Mouse (Mus musculus) lung, embryonic 14.5 days (tissue): ENCODE results near the gene Zfp30. TPM values are rescaled to one million over a fixed set of nuclear protein-coding genes. Genes with fewer than 3 reads are reported as not detected.
A peak's percentile ranks its signal among the peaks of the same experiment; 100 is the strongest.

Experiments used
- ATAC-seq: fragments of 200-750 bp; cut with Nextera tagmentation; 2 replicates; pipeline ENCODE4 v1.8.0; 2017; ENCODE audit warnings: mild to moderate bottlenecking, moderate TSS enrichment, moderate library complexity; ENCODE audit not compliant: insufficient read depth
- DNase-seq: peaks from one replicate; pipeline ENCODE4 v3.0.0-alpha.2; 2015
- H3K27ac ChIP-seq: fragments of 300-500 bp; sonication (generic); 2 replicates; pipeline ENCODE4 v1.5.1; 2014; ENCODE audit warnings: low read depth, mild to moderate bottlenecking, moderate library complexity
- H3K27me3 ChIP-seq: fragments of 300-500 bp; sonication (generic); 2 replicates; pipeline ENCODE4 v1.6.1; 2014; ENCODE audit warnings: low read length, control low read depth; ENCODE audit not compliant: insufficient read depth
- H3K36me3 ChIP-seq: fragments of 300-500 bp; sonication (generic); 2 replicates; pipeline ENCODE4 v1.6.1; 2014; ENCODE audit warnings: control low read depth; ENCODE audit not compliant: insufficient read depth
- H3K4me1 ChIP-seq: fragments of 300-500 bp; sonication (generic); 2 replicates; pipeline ENCODE4 v1.6.1; 2014; ENCODE audit warnings: antibody characterized with exemption, control low read depth; ENCODE audit not compliant: insufficient read depth
- H3K4me2 ChIP-seq: fragments of 300-500 bp; sonication (generic); 2 replicates; pipeline ENCODE4 v1.6.1; 2014; ENCODE audit warnings: mild to moderate bottlenecking
- H3K4me3 ChIP-seq: fragments of 300-500 bp; sonication (generic); 2 replicates; pipeline ENCODE4 v1.5.1; 2014; ENCODE audit warnings: low read depth, low read length
- H3K9ac ChIP-seq: fragments of 300-500 bp; sonication (generic); 2 replicates; pipeline ENCODE4 v1.6.1; 2014
- H3K9me3 ChIP-seq: fragments of 300-500 bp; sonication (generic); 2 replicates; pipeline ENCODE4 v1.6.1; 2016; ENCODE audit warnings: low read depth, low read length, control low read depth
- CTCF ChIP-seq: IDR thresholded peaks from 2 replicates; pipeline ENCODE4 v1.5.1; 2016; ENCODE audit warnings: antibody characterized with exemption, low read depth
- WGBS: fragments of 180-500 bp; shearing (Covaris S2); extraction: QIAGEN DNeasy Blood & Tissue Kit; methylation state at CpG from one replicate; pipeline ENCODE4 v1.1.7; 2014; 5-methylcytosine and 5-hydroxymethylcytosine counted together
- polyA plus RNA-seq: library from polyadenylated mRNA; unstranded; fragments of >200 nt; fragmentation: Nextera tagmentation; extraction: Ambion mirVana; gene quantifications from 2 replicates; pipeline ENCODE4 v1.2.1, GENCODE M21; 2014

Gene Zfp30
- polyA plus RNA-seq, 1 experiment from 2014 or later, result 7.8 TPM

DNA sequence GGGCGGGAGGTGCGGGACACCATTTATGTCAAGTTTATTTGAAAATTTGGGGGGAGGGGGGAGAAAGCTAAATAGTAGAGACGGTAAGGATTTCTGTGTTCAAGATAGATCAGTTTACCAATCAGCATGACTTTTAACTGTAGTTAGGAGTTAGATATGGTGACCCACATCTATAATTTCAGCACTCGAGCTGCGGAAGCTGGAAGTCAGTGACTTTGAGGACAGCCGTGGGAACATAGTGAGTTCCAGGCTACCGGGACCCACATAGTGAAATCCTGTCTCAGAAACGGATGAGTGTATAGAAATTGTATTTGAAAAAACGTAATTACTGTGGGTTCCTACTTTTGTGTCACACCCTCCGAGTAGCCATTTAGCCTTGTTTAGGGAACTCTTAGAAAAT lies 14.8 kb upstream of the Zfp30 start:
- Histone ChIP-seq H3K27me3 (no peaks in the 10 kb centered on the region), H3K27ac (0 out of 2 replicates have a peak overlapping the region, but pooled peaks have one; percentile 89), H3K4me3 (peak overlapping the region; percentile 78), H3K36me3 (peaks cover 30% of the 10 kb centered on the region), H3K4me1 (peaks cover 5% of the 10 kb centered on the region; the same call in 1 of the 2 replicates), H3K4me2 (peak overlapping the region; percentile 80), H3K9ac (peak overlapping the region; percentile 67), H3K9me3 (no peaks in the 10 kb centered on the region)
- peak; percentile 24 for DNase-seq
- WGBS, result 4% methylated on average over 10 of the region's 10 CpGs
- ATAC-seq, result no peak
- no peak for TF ChIP-seq CTCF

DNA sequence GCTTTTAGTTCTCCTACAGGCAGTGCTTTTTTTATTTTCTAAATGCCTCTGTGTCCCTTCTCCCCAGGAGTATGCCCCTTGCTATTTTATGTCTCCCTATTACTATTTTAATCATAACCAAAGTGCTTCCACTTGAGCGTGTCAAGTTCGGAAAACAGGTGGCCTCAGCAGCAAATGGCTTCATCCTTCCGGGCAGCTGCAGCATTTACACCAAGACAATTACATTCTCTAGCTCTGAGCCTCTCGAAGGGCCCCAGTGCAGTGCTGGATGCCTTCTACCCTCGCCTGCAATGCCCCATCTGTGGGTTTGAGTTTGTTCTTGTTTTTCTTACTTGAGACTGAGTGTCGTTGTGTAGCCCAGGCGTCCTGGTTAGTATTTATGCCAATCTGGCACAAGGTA lies 10.3 kb upstream of the Zfp30 start:
- ATAC-seq (no peak), DNase-seq (no peak)
- Histone ChIP-seq H3K4me1 (peaks cover 5% of the 10 kb centered on the region; the same call in 1 of the 2 replicates), H3K4me3 (no peak overlapping the region), H3K9ac (no peak overlapping the region), H3K27ac (no peak overlapping the region), H3K4me2 (no peak overlapping the region), H3K36me3 (peaks cover 73% of the 10 kb centered on the region), H3K27me3 (no peaks in the 10 kb centered on the region), H3K9me3 (no peaks in the 10 kb centered on the region)
- 90% methylated on average over 7 of the region's 7 CpGs for WGBS
- TF ChIP-seq CTCF, result no peak

DNA sequence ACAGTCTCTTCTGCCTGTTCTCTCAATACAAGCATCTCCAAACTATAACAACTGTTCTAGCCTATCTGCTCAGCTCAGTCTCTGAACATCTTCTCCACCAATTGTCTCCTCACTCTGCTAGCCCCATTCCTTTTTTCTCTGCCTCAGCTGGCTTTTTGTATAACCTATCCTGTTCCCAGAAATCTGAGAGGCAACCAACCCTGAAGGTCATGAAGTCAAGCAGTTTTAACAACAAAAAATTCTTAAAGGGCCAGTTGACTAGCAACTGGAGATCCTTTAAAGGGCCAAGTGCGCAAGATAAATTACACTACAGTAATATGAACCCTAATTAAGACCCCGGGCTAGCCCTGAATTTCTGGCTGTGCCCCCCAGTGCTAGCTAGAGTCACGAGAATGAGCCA lies 9.4 kb upstream of the Zfp30 start:
- no peak overlapping the region for H3K27ac ChIP-seq
- H3K27me3 ChIP-seq, result no peaks in the 10 kb centered on the region
- ATAC-seq (no peak), DNase-seq (no peak)
- 90% methylated on average over 3 of the region's 3 CpGs for WGBS
- no peak overlapping the region for H3K9ac ChIP-seq
- no peaks in the 10 kb centered on the region for H3K9me3 ChIP-seq
- H3K36me3 ChIP-seq, result peaks cover 79% of the 10 kb centered on the region
- no peak overlapping the region for H3K4me2 ChIP-seq
- H3K4me3 ChIP-seq, result no peak overlapping the region
- peaks cover 3% of the 10 kb centered on the region; the same call in 1 of the 2 replicates for H3K4me1 ChIP-seq
- TF ChIP-seq CTCF, result no peak

DNA sequence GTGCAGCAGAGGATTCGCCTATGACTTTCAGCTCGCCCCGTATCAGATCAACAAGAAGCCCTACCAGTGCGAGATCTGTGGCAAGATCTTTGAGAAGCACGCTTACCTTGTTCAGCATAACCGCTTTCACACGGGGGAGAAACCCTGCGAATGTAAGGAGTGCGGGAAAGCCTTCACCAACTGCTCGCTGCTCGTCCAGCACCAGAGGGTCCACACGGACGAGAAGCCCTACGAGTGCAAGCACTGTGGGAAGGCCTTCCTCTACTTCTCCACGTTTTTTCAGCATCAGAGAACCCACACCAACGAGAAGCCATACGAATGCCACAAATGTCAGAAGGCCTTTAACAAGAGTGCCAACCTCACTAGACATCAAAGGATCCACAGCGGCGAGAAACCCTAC lies 7.2 kb upstream of the Zfp30 start:
- no peak overlapping the region for H3K4me3 ChIP-seq
- no peaks in the 10 kb centered on the region for H3K9me3 ChIP-seq
- DNase-seq, result no peak
- H3K36me3 ChIP-seq, result peaks cover 72% of the 10 kb centered on the region
- WGBS, result 96% methylated on average over 19 of the region's 19 CpGs
- no peaks in the 10 kb centered on the region for H3K27me3 ChIP-seq
- H3K4me1 ChIP-seq, result no peaks in the 10 kb centered on the region
- TF ChIP-seq CTCF, result no peak
- no peak overlapping the region for H3K27ac ChIP-seq
- no peak overlapping the region for H3K4me2 ChIP-seq
- ATAC-seq, result no peak
- no peak overlapping the region for H3K9ac ChIP-seq

DNA sequence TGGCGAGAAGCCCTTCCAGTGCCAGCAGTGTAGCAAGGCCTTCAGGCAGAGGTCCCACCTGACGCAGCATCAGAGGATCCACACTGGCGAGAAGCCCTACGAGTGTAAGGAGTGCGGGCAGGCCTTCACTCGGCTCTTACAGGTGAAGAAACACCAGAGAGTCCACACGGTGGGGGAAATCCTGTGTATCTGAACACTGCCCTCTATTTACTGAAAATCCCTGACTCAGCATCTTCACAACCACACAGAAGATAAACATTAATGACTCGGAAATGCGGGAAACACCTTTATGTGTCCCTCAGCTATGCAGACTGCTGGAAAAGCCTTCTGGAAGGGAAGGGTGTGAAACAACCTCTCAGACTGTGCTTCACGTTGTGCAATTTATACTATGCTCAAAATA lies 6.4 kb upstream of the Zfp30 start:
- Histone ChIP-seq H3K27ac (no peak overlapping the region), H3K9me3 (no peaks in the 10 kb centered on the region), H3K4me3 (no peak overlapping the region), H3K4me2 (no peak overlapping the region), H3K4me1 (no peaks in the 10 kb centered on the region), H3K9ac (no peak overlapping the region), H3K27me3 (no peaks in the 10 kb centered on the region), H3K36me3 (peaks cover 67% of the 10 kb centered on the region)
- ATAC-seq (no peak), DNase-seq (no peak)
- WGBS, result 89% methylated on average over 10 of the region's 10 CpGs
- TF ChIP-seq CTCF, result no peak

DNA sequence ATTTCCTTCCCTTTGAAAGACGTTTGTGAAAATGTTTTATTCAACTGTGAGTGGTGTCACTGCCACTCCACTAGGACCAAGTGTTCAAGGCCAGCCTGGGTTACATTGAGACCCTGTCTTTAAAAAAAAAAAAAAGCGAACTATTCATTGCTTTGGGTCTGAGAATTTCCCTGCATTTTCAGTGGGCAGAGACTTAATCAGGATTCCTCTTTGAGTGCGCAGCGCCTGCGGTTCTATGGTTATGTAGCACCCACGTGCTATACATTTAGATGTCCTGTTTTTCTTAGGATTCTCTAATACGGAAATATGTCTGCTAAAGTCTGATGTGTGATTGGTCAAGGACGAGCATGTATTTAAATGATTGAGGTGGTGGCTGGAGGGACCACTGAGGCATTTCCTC lies 1.2 kb downstream of the Zfp30 start:
- DNase-seq, result peak; percentile 36
- WGBS, result 37% methylated on average over 8 of the region's 8 CpGs

DNA sequence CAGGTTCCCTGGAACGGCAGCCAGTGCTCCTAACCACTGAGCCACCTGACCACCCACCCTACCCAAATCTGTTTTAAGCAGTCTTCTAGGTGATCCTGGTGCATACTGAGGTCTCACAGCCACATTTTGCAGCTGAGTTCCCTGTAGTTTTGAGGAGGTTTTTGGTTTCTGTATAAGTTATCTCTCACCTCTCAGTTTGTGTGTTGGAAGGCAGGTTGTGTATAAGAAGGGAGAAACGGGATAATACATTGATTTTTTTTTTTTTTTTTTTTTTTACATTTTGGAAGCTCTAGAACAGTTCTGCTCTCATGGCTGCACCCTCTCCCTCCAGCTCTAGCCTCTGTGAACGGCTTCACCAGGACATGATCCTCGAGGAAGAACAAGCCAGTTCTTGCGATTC lies 2.1 kb downstream of the Zfp30 start:
- H3K36me3 ChIP-seq, result peaks cover 36% of the 10 kb centered on the region
- TF ChIP-seq CTCF, result no peak
- H3K9me3 ChIP-seq, result no peaks in the 10 kb centered on the region
- H3K4me3 ChIP-seq, result peak overlapping the region; percentile 81
- peak overlapping the region; percentile 38 for H3K9ac ChIP-seq
- peak overlapping the region; percentile 69 for H3K4me2 ChIP-seq
- peaks cover 8% of the 10 kb centered on the region; the same call in 1 of the 2 replicates for H3K4me1 ChIP-seq
- H3K27me3 ChIP-seq, result no peaks in the 10 kb centered on the region
- DNase-seq (no peak), ATAC-seq (no peak)
- WGBS, result 66% methylated on average over 5 of the region's 5 CpGs
- H3K27ac ChIP-seq, result no peak overlapping the region

More for the DNA sequence above, 1.2 kb downstream of the Zfp30 start:
- Histone ChIP-seq H3K9me3 (no peaks in the 10 kb centered on the region), H3K4me2 (peak overlapping the region; percentile 69), H3K4me3 (peak overlapping the region; percentile 81), H3K36me3 (peaks cover 29% of the 10 kb centered on the region), H3K9ac (peak overlapping the region; percentile 86), H3K27me3 (no peaks in the 10 kb centered on the region), H3K27ac (no peak overlapping the region), H3K4me1 (peaks cover 8% of the 10 kb centered on the region; the same call in 1 of the 2 replicates)
- no peak for TF ChIP-seq CTCF
- ATAC-seq, result no peak
